Mouse (Mus musculus): ENCODE measurements around the gene Rcan1. TPM values are rescaled to one million over a fixed set of nuclear protein-coding genes. Genes with fewer than 3 reads are reported as not detected.

The Rcan1 gene
- total and polyA plus RNA-seq, 3 experiments = 5.4 to 23.2 (median 15.8) TPM

- DNase-seq = peak; percentile 92
These were observed 70.9 kb downstream of the Rcan1 start for GRCm38 (mm10) chr16:92399490-92400458.

GRCm38 (mm10) chr16:92398574-92399118, 72.0 kb downstream of the Rcan1 start:
- DNase-seq = peak; percentile 62

DNA sequence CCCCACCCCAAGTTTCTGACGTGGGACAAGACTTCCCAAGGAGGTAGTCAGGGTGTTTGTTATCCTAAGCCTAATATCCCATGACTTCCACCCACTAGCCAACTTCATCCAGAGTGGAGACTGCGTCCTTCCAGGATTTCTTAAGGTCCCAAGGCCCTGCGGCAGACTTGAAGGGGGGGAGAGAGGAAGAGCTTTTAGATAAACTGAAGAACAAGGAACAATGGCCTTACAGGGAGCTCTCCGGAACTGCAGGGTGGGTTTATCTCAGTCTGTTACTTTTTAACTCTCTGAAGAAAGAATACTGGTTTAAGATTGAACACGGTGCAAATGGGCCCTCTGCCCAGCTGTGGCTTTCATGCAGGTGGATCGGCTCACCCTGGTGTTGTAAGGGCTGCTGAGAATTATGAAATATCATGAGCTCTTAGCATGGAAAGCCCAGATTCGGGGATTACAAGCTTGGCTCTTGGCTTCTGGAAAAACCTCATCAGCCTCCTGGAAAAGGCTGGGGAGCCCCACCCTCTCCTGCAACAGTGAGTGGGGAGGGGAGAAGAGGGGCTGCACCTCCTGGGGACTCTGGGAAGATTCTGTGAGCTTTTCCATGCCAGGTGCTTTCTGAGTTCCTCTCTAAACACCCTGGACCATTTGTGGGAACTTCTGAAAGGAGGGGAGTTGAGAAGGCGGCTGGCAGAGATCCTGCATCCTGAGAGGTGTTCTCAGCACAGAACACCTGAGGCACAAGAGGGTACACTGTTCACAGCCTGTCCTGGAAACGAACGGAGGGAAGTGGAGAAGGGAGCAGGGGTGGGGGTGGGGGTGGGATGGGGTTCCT, 72.7 kb downstream of the Rcan1 start:
- DNase-seq = no peak

GRCm38 (mm10) chr16:92393732-92394131, 76.9 kb downstream of the Rcan1 start:
- DNase-seq = no peak

- no peak for DNase-seq
These were observed 83.0 kb downstream of the Rcan1 start for GRCm38 (mm10) chr16:92387692-92388091.

DNA sequence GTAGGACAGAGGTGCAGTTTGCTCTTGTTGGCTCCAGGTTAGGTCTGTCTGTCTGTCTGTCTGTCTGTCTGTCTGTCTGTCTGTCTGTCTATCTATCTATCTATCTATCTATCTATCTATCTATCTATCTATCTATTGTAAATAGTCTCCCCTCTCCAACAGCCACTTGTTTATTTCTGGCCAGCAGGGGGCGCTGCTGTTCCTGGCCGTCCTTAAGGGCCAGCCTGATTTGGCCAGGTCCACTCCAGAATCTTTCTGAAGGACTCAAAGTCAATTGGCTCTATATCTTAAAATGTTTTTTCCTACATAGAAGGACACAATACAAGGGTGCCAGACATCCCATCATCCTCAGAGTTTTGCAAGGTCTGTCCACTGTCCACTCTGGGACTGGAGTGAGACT, 85.6 kb downstream of the Rcan1 start:
- DNase-seq = peak; percentile 71

- no peak for DNase-seq
These were observed 87.3 kb downstream of the Rcan1 start for GRCm38 (mm10) chr16:92383412-92383811.

DNA sequence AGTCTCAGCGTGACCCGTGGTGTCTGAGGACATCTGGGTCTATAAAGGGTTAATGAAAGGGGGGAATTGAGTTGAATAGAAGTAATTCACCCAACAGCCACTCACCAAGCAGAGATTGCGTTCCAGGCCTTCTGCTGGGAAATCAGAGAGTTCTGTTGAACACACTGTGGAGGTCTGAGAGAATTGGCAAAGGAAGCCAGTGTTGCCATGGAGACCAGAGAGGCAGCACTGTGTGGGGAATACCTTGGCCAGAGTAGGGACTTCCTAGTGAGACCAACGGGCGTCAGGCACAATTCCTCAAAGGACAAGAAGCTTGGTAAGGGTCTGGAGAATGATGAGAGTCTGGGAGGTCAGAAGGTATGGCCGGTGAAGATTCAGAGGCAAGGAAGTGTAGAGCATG, 88.2 kb downstream of the Rcan1 start:
- DNase-seq = no peak

GRCm38 (mm10) chr16:92381092-92381491, 89.6 kb downstream of the Rcan1 start:
- DNase-seq = no peak

DNA sequence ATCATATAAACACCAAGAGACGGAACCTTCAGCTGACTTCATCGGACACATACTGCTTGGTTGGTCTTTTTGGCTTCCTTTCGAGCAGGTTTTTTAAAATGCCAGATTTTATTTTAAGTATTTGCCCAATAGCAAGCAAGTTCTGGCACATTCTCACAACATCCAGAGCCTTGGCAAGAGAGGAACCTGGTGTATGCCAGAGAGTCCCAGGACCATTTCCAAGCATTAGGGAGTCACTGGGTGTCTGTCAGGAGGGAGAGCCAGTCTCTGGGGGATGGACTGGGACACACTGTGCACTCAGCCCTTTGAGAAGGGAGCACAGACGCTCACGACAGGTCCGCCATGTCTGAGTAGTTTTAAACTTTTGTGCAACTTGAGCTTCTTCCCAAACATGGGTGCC, 93.7 kb downstream of the Rcan1 start:
- DNase-seq = no peak

DNA sequence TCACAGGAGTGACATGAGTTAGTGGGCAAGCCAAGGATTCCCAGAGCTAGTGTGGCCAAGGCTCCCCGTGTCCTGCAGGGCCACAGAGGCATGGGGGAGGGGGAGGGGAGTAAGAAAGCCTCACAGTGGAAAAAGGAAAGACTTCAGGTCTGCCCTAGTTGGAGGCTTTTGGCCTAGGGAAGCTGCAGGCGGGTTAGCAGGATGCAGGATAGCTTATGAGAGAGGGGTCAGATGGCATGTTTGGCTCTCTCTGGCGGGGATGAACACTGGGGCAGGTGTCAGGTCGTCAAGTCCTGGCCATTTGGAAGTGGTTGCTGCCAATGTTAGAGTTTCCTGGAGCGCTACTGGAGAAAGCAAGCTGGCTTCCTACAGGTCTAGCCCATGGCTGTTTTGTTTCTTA, 99.0 kb downstream of the Rcan1 start:
- DNase-seq = no peak

DNA sequence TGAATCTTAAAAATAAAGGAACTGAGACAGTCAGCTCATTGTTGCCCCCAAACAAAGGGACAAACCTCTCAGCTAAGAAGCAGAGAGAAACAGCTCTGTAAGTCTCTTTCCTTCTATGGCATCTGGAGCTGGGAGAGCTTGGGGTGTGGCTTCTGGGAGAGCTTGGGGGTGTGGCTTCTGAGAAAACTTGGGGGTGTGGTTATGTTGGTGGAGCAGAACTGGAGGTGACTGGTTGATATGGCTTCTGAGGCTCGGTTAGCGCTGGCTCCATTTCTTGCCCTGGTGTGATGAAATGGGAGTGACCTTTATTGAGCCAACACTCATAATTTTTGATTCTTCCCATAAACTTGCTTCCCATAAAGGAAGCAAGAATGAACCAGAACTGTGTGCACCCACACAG, 101.4 kb downstream of the Rcan1 start:
- peak; percentile 46 for DNase-seq

DNA sequence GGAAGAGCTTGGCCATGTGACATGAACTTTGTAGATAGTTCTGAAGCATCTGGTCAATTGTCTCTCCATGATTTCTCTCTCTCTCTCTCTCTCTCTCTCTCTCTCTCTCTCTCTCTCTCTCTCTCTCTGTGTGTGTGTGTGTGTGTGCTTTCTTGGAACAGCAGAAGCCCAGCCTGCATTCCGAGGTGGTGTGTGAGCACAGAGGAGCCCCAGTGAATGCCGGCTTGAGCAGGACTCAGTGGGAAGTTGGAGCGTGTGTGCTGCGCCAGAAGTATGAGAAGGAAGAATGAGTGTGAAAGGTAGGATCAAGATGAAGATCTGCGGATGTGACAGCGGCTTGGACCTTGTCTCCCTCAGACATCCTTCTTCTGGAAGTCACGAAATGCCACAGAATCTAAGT, 105.2 kb downstream of the Rcan1 start:
- DNase-seq = no peak

- no peak for DNase-seq
These were observed 110.0 kb downstream of the Rcan1 start for GRCm38 (mm10) chr16:92360711-92361110.

DNA sequence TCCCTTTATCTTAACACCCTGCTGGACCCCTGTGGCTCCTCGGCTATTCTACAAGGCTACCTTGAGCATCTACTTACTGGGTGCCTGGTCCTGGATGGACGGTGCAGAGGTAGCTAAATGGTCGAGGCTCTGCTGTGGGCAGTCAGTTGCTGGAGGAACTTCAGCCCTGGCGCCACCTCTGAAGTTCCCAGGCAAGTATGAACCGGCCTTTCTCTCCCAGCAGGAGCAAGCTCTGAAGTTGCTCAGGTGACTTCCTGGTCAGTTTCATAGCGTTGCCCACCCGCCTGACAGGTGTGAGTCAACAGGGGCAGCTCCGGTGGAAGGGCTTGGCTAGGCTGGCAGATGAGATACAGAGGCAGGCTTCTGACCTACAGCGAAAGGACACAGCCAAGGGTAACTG, 111.4 kb downstream of the Rcan1 start, which contains the start of gene Kcne1:
Gene Kcne1 (minus strand): TSS at position 240 of the 400 bp plus-strand sequence.
- no peak for DNase-seq

- no peak for DNase-seq
These were observed 111.9 kb downstream of the Rcan1 start for GRCm38 (mm10) chr16:92358734-92359133.

- DNase-seq = no peak
These were observed 113.1 kb downstream of the Rcan1 start for GRCm38 (mm10) chr16:92357566-92357965.

DNA sequence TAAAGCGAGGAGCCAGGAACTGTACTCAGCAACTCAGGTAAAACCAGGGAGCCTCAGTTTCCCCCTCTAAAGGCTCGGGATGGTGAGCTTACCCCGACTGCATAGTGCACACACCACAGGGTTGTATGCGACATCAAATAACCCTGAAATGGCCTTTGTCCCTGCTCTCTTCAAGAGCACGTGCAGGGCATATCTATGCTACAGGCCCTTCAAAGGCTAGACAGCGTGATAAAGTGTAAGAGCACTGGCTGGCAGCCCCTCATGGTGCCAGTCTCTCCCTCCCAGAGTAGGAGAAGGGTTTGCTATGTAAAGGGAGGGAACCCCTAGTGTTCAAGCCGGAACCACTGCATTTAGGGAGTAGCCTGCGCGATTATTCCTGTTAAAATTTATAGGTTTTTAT, 113.6 kb downstream of the Rcan1 start:
- no peak for DNase-seq

- no peak for DNase-seq
These were observed 114.7 kb downstream of the Rcan1 start for GRCm38 (mm10) chr16:92355982-92356381.

- peak; percentile 30 for DNase-seq
These were observed 115.3 kb downstream of the Rcan1 start for GRCm38 (mm10) chr16:92355366-92355765.

DNA sequence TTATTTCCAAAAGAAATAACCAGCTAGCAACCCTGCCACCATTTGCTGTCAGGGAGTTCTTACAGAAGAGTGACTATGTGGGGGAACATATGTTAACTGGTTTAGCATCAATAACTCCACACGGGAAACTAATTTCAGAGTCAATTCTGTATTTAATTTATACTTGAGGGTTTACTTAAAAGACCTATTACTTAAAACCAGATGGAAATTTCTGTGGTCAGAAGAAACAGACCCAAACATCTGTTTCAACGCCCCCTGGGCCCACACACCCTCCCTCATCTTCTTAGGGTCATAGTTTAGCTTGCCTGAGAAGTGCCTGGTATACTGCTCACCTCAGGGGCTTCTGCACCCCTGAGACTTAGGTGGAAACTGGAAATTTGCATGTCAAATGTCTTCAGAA, 116.8 kb downstream of the Rcan1 start:
- DNase-seq = no peak

GRCm38 (mm10) chr16:92353295-92353694, 117.4 kb downstream of the Rcan1 start:
- no peak for DNase-seq

GRCm38 (mm10) chr16:92348941-92349340, 121.7 kb downstream of the Rcan1 start:
- peak; percentile 94 for DNase-seq

Data from adrenal gland, adult 2 months (tissue).